Mouse (Mus musculus) small intestine, adult 2 months (tissue): ENCODE data around the gene Ccdc121.
A peak's percentile ranks its signal among the peaks of the same experiment; 100 is the strongest.

Experiments
- CTCF ChIP-seq: fragments of 200-500 bp; IDR thresholded peaks from 2 replicates; pipeline ENCODE4 v1.5.1; 2012; ENCODE audit warnings: low read depth, mild to moderate bottlenecking, control low read depth, inconsistent platforms, low read length, moderate library complexity, mixed read lengths; ENCODE audit not compliant: insufficient replicate concordance, insufficient read length; ENCODE audit errors: extremely low read depth
- POLR2A ChIP-seq: fragments of 200-500 bp; IDR thresholded peaks from 2 replicates; pipeline ENCODE4 v1.6.1; 2012; ENCODE audit warnings: low read depth, mild to moderate bottlenecking, control low read depth, inconsistent platforms, low read length, moderate library complexity

DNA sequence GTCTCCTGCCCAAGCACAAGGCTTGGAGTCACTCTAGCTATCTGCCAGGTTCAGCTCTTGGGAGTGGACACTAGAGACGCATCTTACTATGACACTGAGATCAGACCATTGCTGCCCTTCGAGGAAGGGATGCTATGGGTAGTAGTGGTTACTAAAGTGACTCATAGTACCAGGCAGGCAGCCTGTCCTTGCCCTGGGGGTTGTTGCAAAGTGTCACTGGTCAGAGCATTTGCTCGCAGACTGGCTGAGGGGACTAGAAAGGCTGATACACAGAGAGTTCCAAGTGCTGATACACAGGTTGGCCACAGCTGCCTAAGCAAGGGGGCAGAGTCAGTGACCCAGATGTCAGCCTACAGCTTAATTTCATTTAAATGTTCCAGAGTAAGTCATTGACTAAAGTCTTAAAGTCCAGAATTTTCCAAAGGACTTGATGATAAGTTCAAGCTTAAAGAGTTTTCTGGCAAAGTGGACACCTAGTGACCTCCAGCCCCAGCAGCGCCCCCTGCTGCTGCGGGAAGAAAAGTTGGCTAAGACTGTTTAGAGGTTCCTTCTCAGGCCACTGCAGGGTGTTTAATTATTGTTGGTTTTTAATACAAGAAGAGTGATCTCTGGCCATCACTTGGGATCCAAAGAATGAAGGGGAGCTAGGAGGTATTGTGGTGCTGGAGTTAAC lies 32.6 kb upstream of the Ccdc121 start:
- TF ChIP-seq CTCF = peak; percentile 68; the same call in 1 of the 2 replicates
- no peak for TF ChIP-seq POLR2A
